Mouse (Mus musculus) urinary bladder, postnatal 14 days (tissue): Measurements from ENCODE around the gene Tm4sf4.

Experiments
- DNase-seq: peaks from one replicate; pipeline ENCODE4 v3.0.0; 2021; ENCODE audit warnings: low spot score

Gene Tm4sf4

GRCm38 (mm10) chr3:57425089-57425730 is at the start of gene Tm4sf4:
Tm4sf4 (plus strand) TSS chr3:57425314.
- no peak for DNase-seq

GRCm38 (mm10) chr3:57386423-57386822 is 38.7 kb upstream of the Tm4sf4 start:
- DNase-seq = no peak

GRCm38 (mm10) chr3:57386895-57387294 is 38.2 kb upstream of the Tm4sf4 start:
- DNase-seq = no peak

DNA sequence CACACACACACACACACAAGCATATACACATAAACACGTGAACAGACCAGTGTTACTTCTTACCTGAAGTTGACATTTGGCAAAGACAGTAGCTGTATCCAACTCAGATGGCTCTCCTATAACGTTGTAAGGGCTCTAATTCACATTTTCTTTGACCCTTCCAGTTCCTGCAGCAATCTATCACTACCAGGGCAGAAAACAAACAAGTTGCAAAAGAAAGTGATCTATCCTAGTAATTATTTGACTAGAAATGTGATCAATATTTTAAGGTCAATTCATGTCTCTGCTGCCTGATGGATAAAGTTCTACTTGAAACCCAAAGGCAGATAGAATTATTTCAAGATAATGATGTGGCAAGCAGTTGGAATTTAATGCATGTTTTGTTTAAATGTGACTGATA is 37.5 kb upstream of the Tm4sf4 start:
- no peak for DNase-seq

DNA sequence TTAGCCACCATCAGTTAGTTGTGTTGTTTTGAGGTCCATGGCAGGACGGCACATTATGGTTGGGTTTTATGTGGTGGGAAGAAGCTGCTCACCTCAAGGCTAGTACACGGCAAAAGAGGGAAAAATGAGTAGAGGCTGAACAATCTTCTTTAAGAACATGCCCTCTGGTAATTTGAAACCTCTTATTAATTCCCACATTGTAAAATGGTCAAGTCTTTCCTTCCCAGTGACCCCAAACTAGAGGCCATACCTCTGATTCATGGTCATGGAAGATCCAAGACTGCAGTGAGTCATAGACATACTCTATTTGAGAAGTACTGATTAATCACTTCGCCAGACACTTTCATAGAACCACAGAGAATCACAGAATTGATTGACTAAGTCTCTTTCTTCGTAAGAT is 13.6 kb upstream of the Tm4sf4 start:
- DNase-seq = no peak

- DNase-seq = no peak
Observed at GRCm38 (mm10) chr3:57420233-57420632, 4.9 kb upstream of the Tm4sf4 start.

DNA sequence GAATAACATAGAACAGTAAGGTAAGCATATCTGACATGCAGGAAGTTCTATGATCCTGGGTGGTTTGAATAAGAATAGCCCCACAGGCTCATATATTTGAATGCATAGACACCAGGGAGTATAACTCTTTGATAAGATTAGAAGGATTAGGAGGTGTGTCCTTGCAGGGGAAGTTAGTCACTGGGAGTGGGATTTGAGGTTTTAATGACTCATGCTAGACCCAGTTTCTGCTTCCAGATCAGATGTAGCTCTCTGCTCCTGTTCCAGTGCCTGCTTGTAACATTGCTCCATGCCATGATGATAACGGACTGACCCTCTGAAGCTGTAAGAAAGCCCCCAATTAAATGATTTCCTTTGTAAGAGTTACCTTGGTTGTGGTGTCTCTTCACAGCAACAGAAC is 4.5 kb upstream of the Tm4sf4 start:
- DNase-seq = no peak

- DNase-seq = no peak
Observed at GRCm38 (mm10) chr3:57426351-57426750, 1.2 kb downstream of the Tm4sf4 start.

- no peak for DNase-seq
Observed at GRCm38 (mm10) chr3:57428682-57429464, 3.8 kb downstream of the Tm4sf4 start.

DNA sequence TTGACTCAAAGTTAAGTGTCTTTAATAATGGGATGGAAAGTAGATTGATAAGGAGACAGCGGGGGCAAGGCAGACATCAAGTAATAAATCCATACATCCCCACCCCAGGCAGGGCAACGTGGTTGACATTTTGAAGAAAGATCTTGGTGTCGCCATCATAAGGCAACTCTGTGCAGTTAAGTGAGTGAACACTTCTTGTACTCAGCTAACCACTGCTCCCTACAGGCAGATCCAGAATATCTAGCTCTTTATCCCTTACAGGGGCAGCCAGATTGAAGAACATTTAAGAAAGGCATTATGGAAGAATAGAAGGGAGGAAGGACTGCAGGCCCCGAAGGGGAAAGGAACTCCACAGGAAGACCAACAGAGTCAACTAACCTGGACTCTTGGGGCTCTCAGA is 4.4 kb downstream of the Tm4sf4 start:
- DNase-seq = no peak

- DNase-seq = no peak
Observed at GRCm38 (mm10) chr3:57431706-57432105, 6.6 kb downstream of the Tm4sf4 start.

DNA sequence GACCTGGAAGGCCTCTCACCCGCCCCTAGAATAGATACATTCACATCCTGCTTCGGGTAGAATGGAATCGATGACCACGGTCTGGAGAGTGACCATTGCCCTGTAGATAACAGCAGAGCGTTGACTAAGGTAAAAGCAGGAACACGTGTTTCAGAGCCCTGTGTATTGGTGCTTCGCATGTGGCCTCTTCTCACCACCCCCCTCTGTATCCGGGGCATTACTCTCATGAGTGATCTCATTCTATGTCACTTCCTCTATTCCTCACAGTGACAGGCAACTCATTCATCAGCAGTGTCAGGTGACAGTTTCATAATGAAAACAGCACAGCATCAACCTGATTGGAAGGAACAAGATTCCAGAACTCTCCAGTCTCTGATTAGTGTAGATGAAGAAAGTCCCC is 10.2 kb downstream of the Tm4sf4 start:
- no peak for DNase-seq

DNA sequence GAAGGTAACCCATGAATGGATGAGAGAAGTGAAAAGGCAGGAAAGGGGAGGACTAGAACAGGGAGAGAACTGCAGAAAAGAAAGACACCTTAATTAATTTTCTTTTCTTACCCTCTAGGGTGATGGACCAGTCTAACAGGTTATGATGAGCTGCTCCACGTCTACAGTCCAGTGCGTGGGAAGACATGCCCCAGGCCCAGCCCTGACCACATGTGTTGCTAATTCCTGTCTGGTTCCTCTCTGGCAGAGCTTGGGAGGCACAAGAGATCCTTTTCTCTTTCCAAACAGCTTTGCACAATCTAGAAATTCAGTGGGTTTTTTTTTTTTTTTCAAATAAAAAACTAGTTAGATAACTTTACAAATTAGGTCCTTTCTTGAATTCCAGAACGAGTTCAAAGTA is 15.8 kb downstream of the Tm4sf4 start:
- no peak for DNase-seq

GRCm38 (mm10) chr3:57445706-57446105 is 20.6 kb downstream of the Tm4sf4 start:
- DNase-seq = peak; percentile 24

- no peak for DNase-seq
Observed at GRCm38 (mm10) chr3:57447889-57448288, 22.8 kb downstream of the Tm4sf4 start.

- peak; percentile 81 for DNase-seq
Observed at GRCm38 (mm10) chr3:57448445-57448844, 23.3 kb downstream of the Tm4sf4 start.

- no peak for DNase-seq
Observed at GRCm38 (mm10) chr3:57458652-57459051, 33.5 kb downstream of the Tm4sf4 start.

GRCm38 (mm10) chr3:57463302-57463701 is 38.2 kb downstream of the Tm4sf4 start:
- no peak for DNase-seq

DNA sequence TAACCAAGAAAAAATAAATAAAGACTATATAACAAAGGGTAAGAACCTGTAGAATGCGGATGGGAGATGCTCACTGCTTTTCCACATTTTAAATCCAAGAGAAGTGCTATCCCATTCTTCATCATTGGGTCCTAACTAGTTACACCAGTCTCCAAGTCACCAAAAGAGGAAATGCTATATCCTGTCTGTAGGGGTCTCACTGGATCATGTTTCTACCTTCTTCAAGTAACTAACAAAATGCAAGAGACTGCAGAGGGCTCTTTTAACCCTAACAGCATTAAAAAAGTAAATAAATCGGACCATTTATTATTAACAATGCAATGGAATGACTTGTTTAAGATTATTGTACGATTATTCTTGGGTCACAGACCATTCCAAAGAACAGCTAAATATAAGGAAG is 41.2 kb downstream of the Tm4sf4 start:
- DNase-seq = no peak

DNA sequence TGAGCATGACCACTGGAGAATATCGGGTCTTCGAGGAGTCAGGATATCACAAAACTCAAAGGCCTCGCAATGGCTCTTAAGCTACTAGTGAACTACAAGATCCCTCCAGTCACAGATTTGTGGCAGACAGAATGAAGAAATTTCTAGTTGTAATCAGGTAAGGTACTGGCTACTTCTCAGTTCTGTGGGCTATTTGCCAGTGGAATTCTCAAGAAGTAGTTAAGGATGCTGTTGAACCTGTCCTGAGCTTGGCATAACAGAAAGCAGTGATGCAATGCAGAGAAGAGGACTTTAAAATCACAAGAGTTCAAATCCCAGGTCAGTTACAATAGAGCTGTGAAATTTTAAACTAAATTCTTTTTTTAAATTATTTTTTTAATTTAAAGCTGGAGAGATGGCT is 44.2 kb downstream of the Tm4sf4 start:
- DNase-seq = no peak

GRCm38 (mm10) chr3:57470326-57470725 is 45.2 kb downstream of the Tm4sf4 start:
- DNase-seq = peak; percentile 66

DNA sequence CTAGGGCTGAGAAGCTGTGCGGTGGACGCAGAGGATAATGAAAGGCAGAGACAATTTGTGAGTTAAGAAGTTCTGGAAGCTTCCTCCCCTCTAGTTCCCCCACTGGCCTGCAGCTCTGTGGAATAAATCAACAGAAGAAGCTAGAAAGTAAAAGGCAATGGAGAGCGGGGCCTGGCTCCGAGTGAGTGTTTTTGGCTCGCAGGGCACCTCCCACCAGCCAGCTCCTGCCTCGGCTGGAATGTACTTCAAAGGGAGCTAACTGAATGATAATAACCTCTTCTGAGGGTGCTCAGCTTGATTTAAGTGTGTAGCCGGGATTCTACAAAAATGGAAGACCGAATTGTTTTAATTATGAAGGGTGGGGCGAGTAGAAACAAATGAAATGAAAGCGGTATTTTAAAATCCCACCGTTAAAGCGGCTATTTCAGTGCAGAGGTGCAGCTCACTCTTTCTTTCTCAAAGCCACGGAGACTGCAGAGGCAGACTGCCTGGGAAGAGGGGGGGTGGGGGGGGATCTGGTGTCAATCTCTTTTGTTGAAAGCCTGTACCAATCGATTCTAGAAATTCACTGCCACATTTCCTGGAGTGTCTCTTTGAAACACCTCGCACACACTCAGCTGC is 46.0 kb downstream of the Tm4sf4 start:
- DNase-seq = peak; percentile 56

GRCm38 (mm10) chr3:57472407-57472806 is 47.3 kb downstream of the Tm4sf4 start:
- no peak for DNase-seq
